Mouse (Mus musculus) bone marrow, adult 2 months (tissue): ENCODE results near the gene Zfp507.

Experiments
- CTCF ChIP-seq: fragments of 200-500 bp; IDR thresholded peaks from 2 replicates; pipeline ENCODE4 v1.5.1; 2011; ENCODE audit warnings: low read length, control low read depth; ENCODE audit not compliant: control insufficient read depth, insufficient read depth
- POLR2A ChIP-seq: fragments of 200-500 bp; IDR thresholded peaks from 2 replicates; pipeline ENCODE4 v1.6.1; 2011; ENCODE audit warnings: low read depth, mild to moderate bottlenecking, control low read depth, low read length, borderline replicate concordance; ENCODE audit not compliant: control insufficient read depth

- TF ChIP-seq CTCF (no peak), POLR2A (no peak)
Observed at GRCm38 (mm10) chr7:35821357-35821756, 18.6 kb upstream of the Zfp507 start.
